Mouse (Mus musculus) megakaryocyte, embryonic 14.5 days (primary cell): ENCODE measurements around the gene Nfya. TPM values are rescaled to one million over a fixed set of nuclear protein-coding genes. Genes with fewer than 3 reads are reported as not detected.

Experiments
- H3K27me3 ChIP-seq: replicated peaks from 2 replicates; pipeline ENCODE3; 2012; ENCODE audit warnings: inconsistent platforms
- H3K36me3 ChIP-seq: replicated peaks from 2 replicates; pipeline ENCODE3; 2012; ENCODE audit warnings: low read length, inconsistent platforms, mixed read lengths
- H3K4me1 ChIP-seq: 2 replicates; pipeline ENCODE4 v1.6.1; 2012; ENCODE audit warnings: inconsistent platforms
- H3K4me3 ChIP-seq: replicated peaks from 2 replicates; pipeline ENCODE3; 2012; ENCODE audit warnings: moderate library complexity, mild to moderate bottlenecking, inconsistent platforms
- H3K9me3 ChIP-seq: 2 replicates; pipeline ENCODE4 v1.6.1; 2012; ENCODE audit warnings: inconsistent platforms
- FLI1 ChIP-seq: IDR thresholded peaks from 2 replicates; pipeline ENCODE4 v1.6.1; 2012; ENCODE audit warnings: low read length, inconsistent platforms, mixed read lengths
- GATA1 ChIP-seq: IDR thresholded peaks from 3 replicates; pipeline ENCODE4 v1.6.1; 2012; ENCODE audit warnings: mixed read lengths, low read length, inconsistent platforms, borderline replicate concordance
- polyA plus RNA-seq: library from polyadenylated mRNA; stranded (reverse); fragments of >175 nt; gene quantifications from 2 replicates; pipeline ENCODE4 v1.2.3, GENCODE M21; 2012; ENCODE audit warnings: low replicate concordance; ENCODE audit not compliant: insufficient read depth

Gene Nfya
- polyA plus RNA-seq, 1 experiment = 12.7 TPM

GRCm38 (mm10) chr17:48447675-48448074, 38.0 kb upstream of the Nfya start:
- Histone ChIP-seq H3K27me3 (peaks cover 18% of the 10 kb centered on the region), H3K4me1 (peaks cover 29% of the 10 kb centered on the region), H3K4me3 (peak overlapping the region; percentile 70), H3K36me3 (no peaks in the 10 kb centered on the region), H3K9me3 (no peaks in the 10 kb centered on the region)
- no peak for TF ChIP-seq GATA1
- TF ChIP-seq FLI1 = no peak

- TF ChIP-seq GATA1 (no peak), FLI1 (no peak)
- Histone ChIP-seq H3K27me3 (peaks cover 8% of the 10 kb centered on the region), H3K9me3 (0 out of 2 replicates have a peak, but pooled peaks cover 4% of the 10 kb centered on the region), H3K4me1 (peaks cover 12% of the 10 kb centered on the region), H3K36me3 (no peaks in the 10 kb centered on the region), H3K4me3 (no peak overlapping the region)
Observed at GRCm38 (mm10) chr17:48443542-48444145, 33.9 kb upstream of the Nfya start.

- TF ChIP-seq FLI1 (no peak), GATA1 (no peak)
- peaks cover 5% of the 10 kb centered on the region for H3K4me1 ChIP-seq
- no peak overlapping the region for H3K4me3 ChIP-seq
- H3K9me3 ChIP-seq = 0 out of 2 replicates have a peak, but pooled peaks cover 4% of the 10 kb centered on the region
- H3K27me3 ChIP-seq = peaks cover 5% of the 10 kb centered on the region
- H3K36me3 ChIP-seq = no peaks in the 10 kb centered on the region
Observed at GRCm38 (mm10) chr17:48442745-48443457, 33.2 kb upstream of the Nfya start.

- H3K4me1 ChIP-seq = peaks cover 13% of the 10 kb centered on the region
- TF ChIP-seq GATA1 (no peak), FLI1 (no peak)
- H3K27me3 ChIP-seq = peaks cover 7% of the 10 kb centered on the region
Observed at GRCm38 (mm10) chr17:48437421-48437911, 27.8 kb upstream of the Nfya start.

GRCm38 (mm10) chr17:48436487-48436886, 26.8 kb upstream of the Nfya start:
- TF ChIP-seq GATA1 (no peak), FLI1 (no peak)
- Histone ChIP-seq H3K4me1 (peaks cover 21% of the 10 kb centered on the region), H3K9me3 (0 out of 2 replicates have a peak, but pooled peaks cover 4% of the 10 kb centered on the region), H3K27me3 (peaks cover 7% of the 10 kb centered on the region), H3K4me3 (no peak overlapping the region), H3K36me3 (no peaks in the 10 kb centered on the region)

More at GRCm38 (mm10) chr17:48437421-48437911, 27.8 kb upstream of the Nfya start:
- H3K36me3 ChIP-seq = no peaks in the 10 kb centered on the region
- H3K9me3 ChIP-seq = 0 out of 2 replicates have a peak, but pooled peaks cover 4% of the 10 kb centered on the region
- H3K4me3 ChIP-seq = no peak overlapping the region

- peaks cover 38% of the 10 kb centered on the region for H3K4me1 ChIP-seq
Observed at GRCm38 (mm10) chr17:48434479-48434878, 24.8 kb upstream of the Nfya start.

GRCm38 (mm10) chr17:48433689-48434330, 24.1 kb upstream of the Nfya start:
- Histone ChIP-seq H3K4me1 (peaks cover 42% of the 10 kb centered on the region), H3K27me3 (peaks cover 7% of the 10 kb centered on the region), H3K9me3 (no peaks in the 10 kb centered on the region), H3K36me3 (no peaks in the 10 kb centered on the region), H3K4me3 (no peak overlapping the region)
- TF ChIP-seq FLI1 (no peak), GATA1 (no peak)

More at GRCm38 (mm10) chr17:48434479-48434878, 24.8 kb upstream of the Nfya start:
- Histone ChIP-seq H3K27me3 (peaks cover 7% of the 10 kb centered on the region), H3K9me3 (no peaks in the 10 kb centered on the region), H3K4me3 (no peak overlapping the region), H3K36me3 (no peaks in the 10 kb centered on the region)
- TF ChIP-seq FLI1 (no peak), GATA1 (no peak)

- Histone ChIP-seq H3K27me3 (peaks cover 7% of the 10 kb centered on the region), H3K9me3 (no peaks in the 10 kb centered on the region), H3K36me3 (no peaks in the 10 kb centered on the region), H3K4me1 (peaks cover 49% of the 10 kb centered on the region), H3K4me3 (no peak overlapping the region)
- TF ChIP-seq GATA1 (no peak), FLI1 (no peak)
Observed at GRCm38 (mm10) chr17:48433006-48433655, 23.4 kb upstream of the Nfya start.
